Mouse (Mus musculus): ENCODE data around the gene Tex36.

- TF ChIP-seq CTCF (IDR thresholded peaks at IDR 0.05; ENCODE audit: low read depth, low read length): no peak
- TF ChIP-seq EP300 (IDR thresholded peaks at IDR 0.05; ENCODE audit: insufficient read depth, low read depth, low read length): no peak
Observed at GRCm38 (mm10) chr7:133576281-133576680, 25.7 kb downstream of the Tex36 start.

Measured in ES-Bruce4 (cell line).